Mouse (Mus musculus) hindbrain, embryonic 15.5 days (tissue): ENCODE data around the gene Mad1l1. TPM values are rescaled to one million over a fixed set of nuclear protein-coding genes. Genes with fewer than 3 reads are reported as not detected.

Source experiments
- ATAC-seq: fragments of 200-750 bp; cut with Nextera tagmentation; 2 replicates; pipeline ENCODE4 v1.8.0; 2017; ENCODE audit warnings: low read depth, moderate number of reproducible peaks, moderate TSS enrichment; ENCODE audit not compliant: low FRiP score
- H3K27ac ChIP-seq: fragments of 300-500 bp; sonication (generic); replicated peaks from 2 replicates; pipeline ENCODE4 v1.5.1; 2015; ENCODE audit warnings: mild to moderate bottlenecking, inconsistent platforms
- H3K27me3 ChIP-seq: fragments of 300-500 bp; sonication (generic); 2 replicates; pipeline ENCODE4 v1.6.1; 2015; ENCODE audit warnings: control low read depth, inconsistent platforms
- H3K36me3 ChIP-seq: fragments of 300-500 bp; sonication (generic); 2 replicates; pipeline ENCODE4 v1.6.1; 2015; ENCODE audit warnings: control low read depth, inconsistent platforms
- H3K4me1 ChIP-seq: fragments of 300-500 bp; sonication (generic); replicated peaks from 2 replicates; pipeline ENCODE4 v1.6.1; 2015; ENCODE audit warnings: control low read depth, inconsistent platforms
- H3K4me2 ChIP-seq: fragments of 300-500 bp; sonication (generic); 2 replicates; pipeline ENCODE4 v1.6.1; 2015; ENCODE audit warnings: moderate library complexity, mild to moderate bottlenecking, inconsistent platforms
- H3K4me3 ChIP-seq: fragments of 300-500 bp; sonication (generic); 2 replicates; pipeline ENCODE4 v1.5.1; 2015; ENCODE audit warnings: mild to moderate bottlenecking, inconsistent platforms
- H3K9ac ChIP-seq: fragments of 300-500 bp; sonication (generic); 2 replicates; pipeline ENCODE4 v1.6.1; 2015; ENCODE audit warnings: inconsistent platforms
- H3K9me3 ChIP-seq: fragments of 300-500 bp; sonication (generic); 2 replicates; pipeline ENCODE4 v1.6.1; 2016; ENCODE audit warnings: control low read depth, inconsistent platforms
- WGBS: fragments of 180-500 bp; shearing (Covaris S2); methylation state at CpG from one replicate; pipeline ENCODE4 v1.1.7; 2015; 5-methylcytosine and 5-hydroxymethylcytosine counted together
- polyA plus RNA-seq: library from polyadenylated mRNA; unstranded; fragments of >200 nt; fragmentation: Nextera tagmentation; extraction: Ambion mirVana; gene quantifications from 2 replicates; pipeline ENCODE4 v1.2.1, GENCODE M21; 2015

The Mad1l1 gene
- polyA plus RNA-seq, 1 experiment from 2014 or later: 33.1 TPM

GRCm38 (mm10) chr5:140042002-140042611 is 279.2 kb downstream of the Mad1l1 start:
- Histone ChIP-seq H3K9ac (no peak overlapping the region), H3K4me1 (no peaks in the 10 kb centered on the region; the same call in 1 of the 2 replicates), H3K36me3 (no peaks in the 10 kb centered on the region), H3K4me3 (no peak overlapping the region), H3K4me2 (no peak overlapping the region), H3K9me3 (no peaks in the 10 kb centered on the region), H3K27me3 (no peaks in the 10 kb centered on the region), H3K27ac (no peak overlapping the region)
- WGBS: 80% methylated on average over 3 of the region's 3 CpGs
- ATAC-seq: no peak

DNA sequence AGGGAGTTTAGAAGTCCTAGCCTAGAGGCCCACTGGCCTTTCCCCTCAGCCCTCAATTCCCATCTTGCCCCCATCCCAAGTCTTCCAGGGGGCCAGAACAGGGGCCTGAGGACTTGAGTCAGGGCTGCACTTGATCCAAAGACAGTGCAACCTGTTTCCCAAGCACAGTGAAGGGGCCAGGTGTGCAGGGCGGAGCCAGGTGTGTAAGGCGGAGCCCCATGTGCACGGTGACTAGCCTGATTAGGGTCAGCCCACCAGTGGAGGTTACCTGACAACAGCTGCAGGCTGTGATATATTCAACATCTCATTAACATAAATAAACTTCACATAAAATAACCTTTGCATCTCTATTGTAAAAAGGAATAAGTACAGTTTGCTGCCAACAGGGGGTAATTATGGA is 280.3 kb downstream of the Mad1l1 start:
- Histone ChIP-seq H3K9me3 (no peaks in the 10 kb centered on the region), H3K36me3 (no peaks in the 10 kb centered on the region)

DNA sequence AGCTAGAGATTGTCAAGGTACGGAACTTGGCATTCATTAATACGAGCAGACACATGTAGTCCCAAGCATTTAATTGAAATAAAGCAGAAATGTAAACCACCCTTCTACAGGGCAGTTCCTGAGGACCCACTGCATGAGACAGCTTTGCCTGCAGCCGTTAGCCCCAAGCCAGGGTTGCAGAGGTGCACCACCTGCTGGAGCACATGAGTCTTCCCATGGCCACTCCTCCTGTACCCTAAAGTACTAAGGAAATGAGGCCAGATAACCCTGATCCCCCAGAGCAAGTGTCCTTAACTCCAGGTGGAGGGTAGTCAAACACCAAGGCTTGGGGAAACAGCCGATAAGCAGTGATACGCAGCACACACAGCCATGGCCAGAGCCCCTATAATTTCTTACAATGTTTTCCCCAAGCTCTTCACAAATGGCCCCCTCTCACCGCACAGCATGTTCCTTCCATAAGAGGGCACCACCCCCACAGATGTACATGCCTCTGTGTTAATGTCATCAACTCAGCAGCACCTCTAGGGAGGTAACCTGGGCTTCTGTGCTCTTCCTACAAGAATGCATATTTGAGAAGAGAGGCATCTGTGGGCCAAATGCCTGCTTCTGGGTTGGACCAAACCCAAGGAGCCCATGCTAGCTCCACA is 283.6 kb downstream of the Mad1l1 start:
- Histone ChIP-seq H3K36me3 (no peaks in the 10 kb centered on the region), H3K27me3 (no peaks in the 10 kb centered on the region), H3K4me2 (no peak overlapping the region), H3K4me3 (no peak overlapping the region), H3K9ac (no peak overlapping the region), H3K4me1 (no peaks in the 10 kb centered on the region; the same call in 1 of the 2 replicates), H3K9me3 (no peaks in the 10 kb centered on the region), H3K27ac (no peak overlapping the region)
- no peak for ATAC-seq
- 86% methylated on average over 6 of the region's 6 CpGs for WGBS

More for the DNA sequence above, 280.3 kb downstream of the Mad1l1 start:
- no peak for ATAC-seq
- no peaks in the 10 kb centered on the region; the same call in 1 of the 2 replicates for H3K4me1 ChIP-seq
- no peak overlapping the region for H3K27ac ChIP-seq
- WGBS: 93% methylated on average over 3 of the region's 3 CpGs
- no peaks in the 10 kb centered on the region for H3K27me3 ChIP-seq
- H3K4me3 ChIP-seq: no peak overlapping the region
- H3K9ac ChIP-seq: no peak overlapping the region
- H3K4me2 ChIP-seq: no peak overlapping the region

DNA sequence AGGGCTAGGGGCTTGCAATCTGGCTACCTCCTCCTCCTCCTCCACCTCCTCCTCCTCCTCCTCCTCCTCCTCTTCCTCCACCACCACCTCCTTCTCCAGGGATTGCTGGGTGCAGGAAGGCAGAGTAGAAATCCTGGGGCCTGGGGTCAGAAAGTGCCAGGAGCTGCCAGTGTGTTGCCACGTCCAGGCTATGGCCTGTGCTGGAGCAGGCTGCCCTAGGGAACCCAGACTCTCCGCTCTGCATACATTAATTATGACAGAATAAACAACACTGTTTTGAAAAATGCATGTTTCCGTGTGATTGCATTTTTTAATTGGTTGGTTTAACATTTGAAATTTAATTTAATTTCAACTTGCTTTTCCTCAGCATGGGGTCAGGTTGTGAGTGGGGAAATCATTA is 285.7 kb downstream of the Mad1l1 start:
- no peaks in the 10 kb centered on the region for H3K4me1 ChIP-seq
- no peaks in the 10 kb centered on the region for H3K27me3 ChIP-seq
- no peaks in the 10 kb centered on the region for H3K36me3 ChIP-seq
- no peak overlapping the region for H3K4me3 ChIP-seq
- no peak overlapping the region for H3K9ac ChIP-seq
- 46% methylated on average over 3 of the region's 3 CpGs for WGBS
- no peak for ATAC-seq
- H3K4me2 ChIP-seq: no peak overlapping the region
- no peak overlapping the region for H3K27ac ChIP-seq
- H3K9me3 ChIP-seq: no peaks in the 10 kb centered on the region

DNA sequence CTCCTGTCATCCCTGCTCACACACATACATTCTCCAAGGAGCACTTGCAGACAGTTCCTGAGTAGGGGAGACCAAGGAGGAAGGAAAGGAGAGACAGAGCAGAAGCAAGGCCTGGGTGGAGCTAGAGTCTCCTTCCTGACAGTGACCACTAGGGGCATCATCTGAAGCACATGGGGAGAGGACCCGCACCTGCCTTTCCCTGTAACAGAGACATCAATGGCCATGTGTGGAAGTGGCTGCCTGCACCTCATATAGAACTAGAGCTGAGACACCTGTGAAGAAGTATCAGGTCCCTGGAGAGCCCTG is 286.4 kb downstream of the Mad1l1 start:
- no peak for ATAC-seq

GRCm38 (mm10) chr5:140034300-140035024 is 286.9 kb downstream of the Mad1l1 start:
- no peaks in the 10 kb centered on the region for H3K36me3 ChIP-seq
- 87% methylated on average over 5 of the region's 5 CpGs for WGBS
- no peak for ATAC-seq

More for the DNA sequence above, 286.4 kb downstream of the Mad1l1 start:
- Histone ChIP-seq H3K4me1 (no peaks in the 10 kb centered on the region), H3K36me3 (no peaks in the 10 kb centered on the region), H3K4me2 (no peak overlapping the region), H3K9me3 (no peaks in the 10 kb centered on the region), H3K4me3 (no peak overlapping the region), H3K27me3 (no peaks in the 10 kb centered on the region), H3K27ac (no peak overlapping the region), H3K9ac (no peak overlapping the region)
- 38% methylated on average over 1 of the region's 1 CpGs for WGBS

DNA sequence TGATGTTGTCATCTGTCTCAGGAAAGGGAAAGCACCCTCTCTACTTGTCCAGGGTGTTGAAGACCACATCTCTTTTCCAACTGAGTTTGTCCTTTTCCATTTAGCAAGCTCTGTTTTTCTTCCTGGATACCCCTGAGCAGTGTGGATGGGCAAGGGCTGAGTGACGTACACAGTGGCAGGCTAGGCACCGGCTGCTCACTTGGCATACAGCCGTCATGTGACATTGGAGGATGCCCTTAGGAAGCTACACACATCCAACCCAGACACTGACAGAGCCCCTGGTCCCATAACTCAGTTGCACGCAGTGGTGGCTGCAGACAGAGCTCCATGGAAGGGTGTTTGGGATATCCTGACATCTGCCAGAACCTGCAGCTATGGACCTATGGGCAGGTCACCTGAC is 295.0 kb downstream of the Mad1l1 start:
- no peak overlapping the region for H3K27ac ChIP-seq
- ATAC-seq: no peak
- no peaks in the 10 kb centered on the region for H3K36me3 ChIP-seq
- WGBS: 89% methylated on average over 4 of the region's 4 CpGs
- no peaks in the 10 kb centered on the region for H3K9me3 ChIP-seq
- peaks cover 35% of the 10 kb centered on the region for H3K4me1 ChIP-seq
- H3K9ac ChIP-seq: no peak overlapping the region
- H3K4me3 ChIP-seq: no peak overlapping the region
- peaks cover 4% of the 10 kb centered on the region; the same call in 1 of the 2 replicates for H3K27me3 ChIP-seq
- no peak overlapping the region for H3K4me2 ChIP-seq

More at GRCm38 (mm10) chr5:140034300-140035024, 286.9 kb downstream of the Mad1l1 start:
- H3K9ac ChIP-seq: no peak overlapping the region
- no peaks in the 10 kb centered on the region for H3K9me3 ChIP-seq
- H3K4me3 ChIP-seq: no peak overlapping the region
- no peaks in the 10 kb centered on the region for H3K4me1 ChIP-seq
- no peaks in the 10 kb centered on the region for H3K27me3 ChIP-seq
- no peak overlapping the region for H3K27ac ChIP-seq
- H3K4me2 ChIP-seq: no peak overlapping the region

- no peak for ATAC-seq
- WGBS: 96% methylated on average over 2 of the region's 2 CpGs
- H3K4me1 ChIP-seq: peaks cover 36% of the 10 kb centered on the region
- peaks cover 4% of the 10 kb centered on the region; the same call in 1 of the 2 replicates for H3K27me3 ChIP-seq
- no peaks in the 10 kb centered on the region for H3K36me3 ChIP-seq
- no peak overlapping the region for H3K27ac ChIP-seq
- no peak overlapping the region for H3K4me2 ChIP-seq
- H3K9ac ChIP-seq: no peak overlapping the region
- no peak overlapping the region for H3K4me3 ChIP-seq
- no peaks in the 10 kb centered on the region for H3K9me3 ChIP-seq
Observed at GRCm38 (mm10) chr5:140025301-140025700, 296.1 kb downstream of the Mad1l1 start.

- Histone ChIP-seq H3K9ac (no peak overlapping the region), H3K27me3 (peaks cover 4% of the 10 kb centered on the region; the same call in 1 of the 2 replicates), H3K4me3 (no peak overlapping the region), H3K4me1 (peaks cover 36% of the 10 kb centered on the region), H3K9me3 (no peaks in the 10 kb centered on the region), H3K27ac (peak overlapping the region; percentile 26; the same call in 1 of the 2 replicates), H3K4me2 (no peak overlapping the region), H3K36me3 (no peaks in the 10 kb centered on the region)
- WGBS: 8% methylated on average over 3 of the region's 3 CpGs
- ATAC-seq: peak; percentile 92
Observed at GRCm38 (mm10) chr5:140023941-140024500, 297.3 kb downstream of the Mad1l1 start.

GRCm38 (mm10) chr5:140022861-140023260 is 298.5 kb downstream of the Mad1l1 start:
- Histone ChIP-seq H3K9me3 (no peaks in the 10 kb centered on the region), H3K9ac (no peak overlapping the region), H3K27ac (no peak overlapping the region), H3K27me3 (peaks cover 4% of the 10 kb centered on the region; the same call in 1 of the 2 replicates), H3K36me3 (no peaks in the 10 kb centered on the region), H3K4me1 (peaks cover 41% of the 10 kb centered on the region), H3K4me2 (no peak overlapping the region), H3K4me3 (no peak overlapping the region)
- WGBS: 58% methylated on average over 6 of the region's 6 CpGs
- ATAC-seq: no peak

DNA sequence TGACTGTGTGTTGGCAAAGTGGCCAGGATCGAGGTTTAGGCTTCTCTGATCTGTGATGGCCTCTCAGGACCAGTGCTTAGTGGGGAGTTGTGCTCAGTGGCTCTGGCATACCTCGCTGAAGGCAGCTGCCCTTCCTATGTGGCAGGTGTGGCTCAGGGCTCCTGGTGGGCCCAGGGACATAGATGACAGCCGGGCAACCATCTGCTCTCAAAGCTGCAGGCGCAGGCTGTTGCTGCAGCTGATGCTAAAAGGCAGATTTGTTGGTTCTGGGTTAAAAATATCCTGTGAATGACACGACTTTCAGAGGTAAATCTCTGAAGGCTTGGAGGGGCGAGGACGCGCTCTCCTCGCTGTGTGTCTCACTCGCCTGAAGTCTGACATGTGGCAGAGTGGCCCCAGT is 299.6 kb downstream of the Mad1l1 start:
- Histone ChIP-seq H3K9ac (no peak overlapping the region), H3K4me2 (no peak overlapping the region), H3K4me1 (peaks cover 41% of the 10 kb centered on the region), H3K36me3 (no peaks in the 10 kb centered on the region), H3K4me3 (no peak overlapping the region), H3K27me3 (peaks cover 4% of the 10 kb centered on the region; the same call in 1 of the 2 replicates), H3K27ac (no peak overlapping the region), H3K9me3 (no peaks in the 10 kb centered on the region)
- no peak for ATAC-seq
- 64% methylated on average over 10 of the region's 10 CpGs for WGBS

- Histone ChIP-seq H3K9ac (no peak overlapping the region), H3K9me3 (no peaks in the 10 kb centered on the region), H3K27me3 (no peaks in the 10 kb centered on the region), H3K27ac (no peak overlapping the region), H3K4me1 (peaks cover 38% of the 10 kb centered on the region), H3K4me2 (no peak overlapping the region), H3K36me3 (no peaks in the 10 kb centered on the region), H3K4me3 (no peak overlapping the region)
- no peak for ATAC-seq
- 96% methylated on average over 1 of the region's 1 CpGs for WGBS
Observed at GRCm38 (mm10) chr5:140019616-140020015, 301.7 kb downstream of the Mad1l1 start.
